Mouse (Mus musculus) CH12.LX (cell line): ENCODE measurements around the gene Rad21l. TPM values are rescaled to one million over a fixed set of nuclear protein-coding genes. Genes with fewer than 3 reads are reported as not detected.

Experiments
- DNase-seq: peaks from one replicate; pipeline ENCODE4 v3.0.0-alpha.2; 2013; ENCODE audit errors: extremely low read depth
- H3K27ac ChIP-seq: 2 replicates; pipeline ENCODE4 v1.5.1; 2012; ENCODE audit warnings: low read depth, mild to moderate bottlenecking, control low read depth, moderate library complexity; ENCODE audit not compliant: insufficient read depth
- H3K27me3 ChIP-seq: replicated peaks from 2 replicates; pipeline ENCODE3; 2012; ENCODE audit warnings: inconsistent platforms
- H3K36me3 ChIP-seq, 2 experiments: replicated peaks in 1 of 2; 2 replicates each; pipeline versions ENCODE3 to v1.6.1; 2012; ENCODE audit warnings: inconsistent platforms in 1 of 2, low read length in 1 of 2, mild to moderate bottlenecking in 1 of 2, mixed read lengths in 1 of 2, moderate library complexity in 1 of 2; ENCODE audit not compliant: control insufficient read depth in 1 of 2, insufficient read depth in 1 of 2
- H3K4me1 ChIP-seq, 2 experiments: 2 replicates each; pipeline ENCODE4 v1.6.1; 2012; ENCODE audit warnings: inconsistent platforms in 1 of 2, moderate library complexity in 1 of 2; ENCODE audit not compliant: insufficient read depth in 2 of 2, control insufficient read depth in 1 of 2
- H3K4me2 ChIP-seq: 2 replicates; pipeline ENCODE4 v1.6.1; 2012; ENCODE audit warnings: low read depth, mild to moderate bottlenecking, control low read depth; ENCODE audit not compliant: poor library complexity, insufficient read depth, severe bottlenecking
- H3K4me3 ChIP-seq, 3 experiments: fragments of 150-350 bp in 1 of 3; sonication (generic) in 1 of 3; replicated peaks in 1 of 3; 2 replicates each; pipeline versions ENCODE3 to v1.5.1; 2011 to 2012; ENCODE audit warnings: low read depth in 2 of 3, low read length in 2 of 3, mild to moderate bottlenecking in 2 of 3, moderate library complexity in 2 of 3, control low read depth in 1 of 3, improper control_type of control experiment in 1 of 3, inconsistent platforms in 1 of 3, mixed read lengths in 1 of 3; ENCODE audit not compliant: poor library complexity in 1 of 3
- H3K79me2 ChIP-seq: replicated peaks from 2 replicates; pipeline ENCODE4 v1.6.1; 2012; ENCODE audit warnings: mild to moderate bottlenecking, moderate library complexity; ENCODE audit not compliant: control insufficient read depth, poor library complexity, insufficient read depth, severe bottlenecking; ENCODE audit errors: extremely low read depth
- H3K9ac ChIP-seq: 2 replicates; pipeline ENCODE4 v1.6.1; 2012; ENCODE audit warnings: low read depth, mild to moderate bottlenecking, control low read depth, moderate library complexity; ENCODE audit not compliant: insufficient read depth
- H3K9me3 ChIP-seq: replicated peaks from 2 replicates; pipeline ENCODE3; 2012; ENCODE audit warnings: low read length, inconsistent platforms, mixed read lengths
- CHD1 ChIP-seq: IDR thresholded peaks from 2 replicates; pipeline ENCODE4 v1.6.1; 2012; ENCODE audit warnings: low read depth, low read length, improper control_type of control experiment, inconsistent platforms
- CTCF ChIP-seq, 2 experiments: IDR thresholded peaks in 1 of 2; conservative IDR thresholded peaks in 1 of 2; 2 replicates each; pipeline ENCODE4 v1.5.1; 2011 to 2012; ENCODE audit warnings: low read depth in 2 of 2, low read length in 2 of 2, improper control_type of control experiment in 1 of 2, inconsistent platforms in 1 of 2, mild to moderate bottlenecking in 1 of 2, moderate library complexity in 1 of 2
- E2F4 ChIP-seq: IDR thresholded peaks from 2 replicates; pipeline ENCODE4 v1.6.1; 2011; ENCODE audit warnings: low read depth, low read length, improper control_type of control experiment; ENCODE audit not compliant: insufficient replicate concordance
- ETS1 ChIP-seq: conservative IDR thresholded peaks from 2 replicates; pipeline ENCODE4 v1.6.1; 2012; ENCODE audit warnings: low read depth, mild to moderate bottlenecking, inconsistent platforms, low read length, improper control_type of control experiment, moderate library complexity
- GABPA ChIP-seq: IDR thresholded peaks from 2 replicates; pipeline ENCODE4 v1.6.1; 2012; ENCODE audit warnings: low read depth, low read length, improper control_type of control experiment, inconsistent platforms; ENCODE audit not compliant: insufficient replicate concordance
- HCFC1 ChIP-seq: IDR thresholded peaks from 2 replicates; pipeline ENCODE4 v1.6.1; 2012; ENCODE audit warnings: low read depth, mild to moderate bottlenecking, inconsistent platforms, low read length, improper control_type of control experiment
- IRF4 ChIP-seq: IDR thresholded peaks from 2 replicates; pipeline ENCODE4 v1.6.1; 2014; ENCODE audit warnings: low read depth, mild to moderate bottlenecking, inconsistent platforms, low read length, improper control_type of control experiment
- JUN ChIP-seq: IDR thresholded peaks from 2 replicates; pipeline ENCODE4 v1.6.1; 2011; ENCODE audit warnings: low read depth, mild to moderate bottlenecking, low read length, improper control_type of control experiment, moderate library complexity; ENCODE audit not compliant: insufficient read depth
- JUND ChIP-seq: conservative IDR thresholded peaks from 2 replicates; pipeline ENCODE4 v1.6.1; 2011; ENCODE audit warnings: low read depth, low read length, improper control_type of control experiment
- MAZ ChIP-seq: IDR thresholded peaks from 2 replicates; pipeline ENCODE4 v1.6.1; 2012; ENCODE audit warnings: low read depth, mild to moderate bottlenecking, inconsistent platforms, low read length, improper control_type of control experiment, moderate library complexity
- MYC ChIP-seq: IDR thresholded peaks from 2 replicates; pipeline ENCODE4 v1.6.1; 2011; ENCODE audit warnings: low read depth, mild to moderate bottlenecking, improper control_type of control experiment, low read length
- NELFE ChIP-seq: IDR thresholded peaks from 2 replicates; pipeline ENCODE4 v1.6.1; 2011; ENCODE audit warnings: low read depth, low read length, improper control_type of control experiment
- PAX5 ChIP-seq: IDR thresholded peaks from 2 replicates; pipeline ENCODE4 v1.6.1; 2012; ENCODE audit warnings: low read length, inconsistent platforms, mixed read lengths
- POLR2A ChIP-seq: IDR thresholded peaks from 2 replicates; pipeline ENCODE4 v1.6.1; 2011; ENCODE audit warnings: low read depth, mild to moderate bottlenecking, improper control_type of control experiment, low read length
- POLR2AphosphoS2 ChIP-seq: IDR thresholded peaks from 2 replicates; pipeline ENCODE4 v1.6.1; 2011; ENCODE audit warnings: low read depth, low read length, improper control_type of control experiment
- RAD21 ChIP-seq: IDR thresholded peaks from 2 replicates; pipeline ENCODE4 v1.6.1; 2011; ENCODE audit warnings: low read depth, mild to moderate bottlenecking, low read length, improper control_type of control experiment, moderate library complexity
- RCOR1 ChIP-seq: conservative IDR thresholded peaks from 2 replicates; pipeline ENCODE4 v1.6.1; 2012; ENCODE audit warnings: low read depth, mild to moderate bottlenecking, inconsistent platforms, low read length, improper control_type of control experiment
- SIN3A ChIP-seq: IDR thresholded peaks from 2 replicates; pipeline ENCODE4 v1.6.1; 2012; ENCODE audit warnings: low read length, improper control_type of control experiment, inconsistent platforms
- SMC3 ChIP-seq: IDR thresholded peaks from 2 replicates; pipeline ENCODE4 v1.6.1; 2011; ENCODE audit warnings: low read depth, low read length, improper control_type of control experiment
- UBTF ChIP-seq: IDR thresholded peaks from 2 replicates; pipeline ENCODE4 v1.6.1; 2012; ENCODE audit warnings: low read depth, mild to moderate bottlenecking, inconsistent platforms, low read length, improper control_type of control experiment, moderate library complexity
- USF1 ChIP-seq: IDR thresholded peaks from 2 replicates; pipeline ENCODE4 v1.6.1; 2014; ENCODE audit warnings: low read depth, mild to moderate bottlenecking, inconsistent platforms, low read length, improper control_type of control experiment
- ZKSCAN1 ChIP-seq: IDR thresholded peaks from 2 replicates; pipeline ENCODE4 v1.6.1; 2012; ENCODE audit warnings: low read depth, inconsistent platforms, low read length, improper control_type of control experiment, borderline replicate concordance
- dilution Hi-C: fragments of 300-500 bp; cut with MboI; formaldehyde crosslinking; loops from 2 replicates; pipeline ENCODE4 v1.14.3; 2020; ENCODE audit warnings: low sequenced_read_pairs; ENCODE audit not compliant: extremely low pct_unique_long_range_greater_than_20kb, extremely low pct_ligation_motif_present
- in situ Hi-C: fragments of 300-500 bp; cut with MboI; formaldehyde crosslinking; loops from 3 replicates; pipeline ENCODE4 v1.14.3; 2019; ENCODE audit warnings: low sequenced_read_pairs, low pct_ligation_motif_present, low pct_unique_long_range_greater_than_20kb, mixed read lengths
- polyA plus RNA-seq: library from polyadenylated mRNA; unstranded; fragments of >175 nt; gene quantifications from 2 replicates; pipeline ENCODE4 v1.2.1, GENCODE M21; 2012; ENCODE audit warnings: low read depth; ENCODE audit not compliant: insufficient read length
- total RNA-seq, 2 experiments: library from RNA; depleted of rRNA; stranded (reverse); fragments of 300-350 nt in 1 of 2; fragments of >200 nt in 1 of 2; gene quantifications; 2 replicates each; pipeline ENCODE4 v1.2.3; 2012 to 2014

The Rad21l gene
- total and polyA plus RNA-seq, 3 experiments: not detected

GRCm38 (mm10) chr2:151682976-151683375 lies 14.6 kb upstream of the Rad21l start:
- H3K9me3 ChIP-seq: no peaks in the 10 kb centered on the region
- H3K79me2 ChIP-seq: no peaks in the 10 kb centered on the region
- no peak for DNase-seq
- dilution Hi-C loops (no loop called here), in situ Hi-C loops (loop anchor here (10.0 kb wide), 1 partner anchor 188 kb away; the partner anchor contains the start of gene Nsfl1c)
- no peaks in the 10 kb centered on the region for H3K36me3 ChIP-seq
- peaks cover 84% of the 10 kb centered on the region for H3K27me3 ChIP-seq
- H3K4me2 ChIP-seq: no peak overlapping the region
- no peak for TF ChIP-seq MAZ
- no peak for TF ChIP-seq ETS1
- TF ChIP-seq IRF4: no peak
- no peak for TF ChIP-seq POLR2AphosphoS2
- TF ChIP-seq NELFE: no peak
- TF ChIP-seq POLR2A: no peak
- no peak for TF ChIP-seq GABPA
- TF ChIP-seq USF1: no peak
- no peak for TF ChIP-seq PAX5
- no peak for TF ChIP-seq JUN
- TF ChIP-seq E2F4: no peak
- no peak for TF ChIP-seq CHD1
- TF ChIP-seq HCFC1: no peak
- TF ChIP-seq SIN3A: no peak
- TF ChIP-seq ZKSCAN1: no peak
- no peak for TF ChIP-seq CTCF (conservative IDR thresholded peaks at IDR 0.05 in 1 of 2, IDR thresholded peaks at IDR 0.05 in 1 of 2; ENCODE audit: low read depth in 2 of 2, low read length in 2 of 2)
- no peak for TF ChIP-seq JUND
- no peak for TF ChIP-seq RCOR1
- no peak for TF ChIP-seq MYC
- TF ChIP-seq UBTF: no peak
- peaks cover 0 to 3% of the 10 kb centered on the region in 2 experiments; a peak in 1 of 4 replicates for H3K4me1 ChIP-seq
- H3K4me3 ChIP-seq: no peak overlapping the region
- no peak overlapping the region for H3K27ac ChIP-seq
- no peak overlapping the region for H3K9ac ChIP-seq

GRCm38 (mm10) chr2:151682357-151682756 lies 14.0 kb upstream of the Rad21l start:
- dilution Hi-C loops: no loop called here
- H3K79me2 ChIP-seq: no peaks in the 10 kb centered on the region
- TF ChIP-seq SIN3A (no peak), HCFC1 (no peak), RAD21 (peak; percentile 71), CTCF (conservative IDR thresholded peaks at IDR 0.05 in 1 of 2, IDR thresholded peaks at IDR 0.05 in 1 of 2; ENCODE audit: low read depth in 2 of 2, low read length in 2 of 2) (peak in 1 of 2 experiments; percentile 75; a peak in 2 of 4 replicates), SMC3 (peak; percentile 68)
- peaks cover 0 to 3% of the 10 kb centered on the region in 2 experiments; a peak in 1 of 4 replicates for H3K4me1 ChIP-seq
- no peak overlapping the region for H3K27ac ChIP-seq
- no peak overlapping the region for H3K4me3 ChIP-seq
- no peaks in the 10 kb centered on the region for H3K36me3 ChIP-seq
- DNase-seq: peak; percentile 17
- H3K9me3 ChIP-seq: no peaks in the 10 kb centered on the region
- peaks cover 81% of the 10 kb centered on the region for H3K27me3 ChIP-seq
- in situ Hi-C loops: loop anchor here (10.0 kb wide), 1 partner anchor 188 kb away; the partner anchor contains the start of gene Nsfl1c
- H3K9ac ChIP-seq: no peak overlapping the region
- no peak overlapping the region for H3K4me2 ChIP-seq
